Mouse (Mus musculus) hindbrain, postnatal 0 days (tissue): Measurements from ENCODE around the gene Tepp. TPM values are rescaled to one million over a fixed set of nuclear protein-coding genes. Genes with fewer than 3 reads are reported as not detected.

Experiments used
- ATAC-seq: fragments of 200-750 bp; cut with Nextera tagmentation; 2 replicates; pipeline ENCODE4 v1.8.0; 2017; ENCODE audit warnings: mild to moderate bottlenecking, moderate TSS enrichment, moderate library complexity
- DNase-seq: peaks from one replicate; pipeline ENCODE4 v3.0.0-alpha.2; 2015; ENCODE audit warnings: low spot score
- H3K27ac ChIP-seq: fragments of 300-500 bp; sonication (generic); 2 replicates; pipeline ENCODE4 v1.5.1; 2014; ENCODE audit warnings: mild to moderate bottlenecking
- H3K27me3 ChIP-seq: fragments of 300-500 bp; sonication (generic); 2 replicates; pipeline ENCODE4 v1.6.1; 2014; ENCODE audit warnings: low read length, mixed read lengths; ENCODE audit not compliant: insufficient read depth
- H3K36me3 ChIP-seq: fragments of 300-500 bp; sonication (generic); 2 replicates; pipeline ENCODE4 v1.6.1; 2014; ENCODE audit warnings: low read length, mixed read lengths; ENCODE audit not compliant: insufficient read depth
- H3K4me1 ChIP-seq: fragments of 300-500 bp; sonication (generic); 2 replicates; pipeline ENCODE4 v1.6.1; 2014; ENCODE audit warnings: antibody characterized with exemption, low read length, mixed read lengths; ENCODE audit not compliant: insufficient read depth
- H3K4me2 ChIP-seq: fragments of 300-500 bp; sonication (generic); 2 replicates; pipeline ENCODE4 v1.6.1; 2014; ENCODE audit warnings: low read depth, mild to moderate bottlenecking, low read length, moderate library complexity, mixed read lengths
- H3K4me3 ChIP-seq: fragments of 300-500 bp; sonication (generic); 2 replicates; pipeline ENCODE4 v1.5.1; 2014; ENCODE audit warnings: low read length
- H3K9ac ChIP-seq: fragments of 300-500 bp; sonication (generic); replicated peaks from 2 replicates; pipeline ENCODE4 v1.6.1; 2014; ENCODE audit warnings: mild to moderate bottlenecking, low read length, moderate library complexity, mixed read lengths
- H3K9me3 ChIP-seq: fragments of 300-500 bp; sonication (generic); 2 replicates; pipeline ENCODE4 v1.6.1; 2016; ENCODE audit warnings: low read length, mixed read lengths
- CTCF ChIP-seq: IDR thresholded peaks from 2 replicates; pipeline ENCODE4 v1.5.1; 2016; ENCODE audit warnings: antibody characterized with exemption, control low read depth, low read depth
- WGBS: fragments of 180-500 bp; shearing (Covaris S2); extraction: QIAGEN DNeasy Blood & Tissue Kit; methylation state at CpG from one replicate; pipeline ENCODE4 v1.1.7; 2014; 5-methylcytosine and 5-hydroxymethylcytosine counted together
- polyA plus RNA-seq: library from polyadenylated mRNA; unstranded; fragments of >200 nt; fragmentation: Nextera tagmentation; extraction: Ambion mirVana; gene quantifications from 2 replicates; pipeline ENCODE4 v1.2.1, GENCODE M21; 2015
- total RNA-seq: library from RNA; depleted of rRNA; stranded (reverse); fragments of >200 nt; gene quantifications from 2 replicates; pipeline ENCODE4 v1.2.3, GENCODE M21; 2014

Gene Tepp
- total and polyA plus RNA-seq, 2 experiments from 2014 or later = 3.1 TPM; not detected in 1

GRCm38 (mm10) chr8:95293172-95293571, 17.2 kb upstream of the Tepp start:
- Histone ChIP-seq H3K27me3 (no peaks in the 10 kb centered on the region), H3K4me1 (0 out of 2 replicates have a peak, but pooled peaks cover 4% of the 10 kb centered on the region), H3K4me3 (no peak overlapping the region), H3K27ac (peak overlapping the region; percentile 12; the same call in 1 of the 2 replicates), H3K9me3 (no peaks in the 10 kb centered on the region), H3K9ac (no peak overlapping the region), H3K36me3 (no peaks in the 10 kb centered on the region), H3K4me2 (no peak overlapping the region; the same call in 1 of the 2 replicates)
- ATAC-seq = no peak
- DNase-seq = peak; percentile 39
- WGBS = 67% methylated on average over 11 of the region's 11 CpGs
- TF ChIP-seq CTCF = no peak

GRCm38 (mm10) chr8:95293891-95294290, 16.5 kb upstream of the Tepp start:
- Histone ChIP-seq H3K27me3 (no peaks in the 10 kb centered on the region), H3K36me3 (no peaks in the 10 kb centered on the region), H3K4me2 (0 out of 2 replicates have a peak overlapping the region, but pooled peaks have one; percentile 10), H3K9me3 (no peaks in the 10 kb centered on the region), H3K4me1 (0 out of 2 replicates have a peak, but pooled peaks cover 4% of the 10 kb centered on the region), H3K9ac (no peak overlapping the region), H3K27ac (peak overlapping the region; percentile 12; the same call in 1 of the 2 replicates), H3K4me3 (no peak overlapping the region)
- DNase-seq = peak; percentile 53
- 48% methylated on average over 7 of the region's 7 CpGs for whole genome bisulfite sequencing
- ATAC-seq = peak; percentile 35; the same call in 1 of the 2 replicates
- no peak for TF ChIP-seq CTCF

GRCm38 (mm10) chr8:95302410-95302809, 8.0 kb upstream of the Tepp start:
- Histone ChIP-seq H3K9ac (no peak overlapping the region), H3K36me3 (no peaks in the 10 kb centered on the region), H3K27ac (no peak overlapping the region), H3K4me3 (no peak overlapping the region), H3K9me3 (no peaks in the 10 kb centered on the region), H3K4me1 (no peaks in the 10 kb centered on the region), H3K4me2 (no peak overlapping the region), H3K27me3 (no peaks in the 10 kb centered on the region)
- 24% methylated on average over 5 of the region's 5 CpGs for WGBS
- peak; percentile 77 for TF ChIP-seq CTCF
- no peak for ATAC-seq
- peak; percentile 69 for DNase-seq

- no peak for DNase-seq
- no peaks in the 10 kb centered on the region for H3K4me1 ChIP-seq
- H3K27ac ChIP-seq = no peak overlapping the region
- 83% methylated on average over 4 of the region's 4 CpGs for WGBS
- no peaks in the 10 kb centered on the region for H3K36me3 ChIP-seq
- H3K27me3 ChIP-seq = no peaks in the 10 kb centered on the region
- no peak overlapping the region for H3K9ac ChIP-seq
- no peak overlapping the region for H3K4me3 ChIP-seq
- ATAC-seq = no peak
- no peak for TF ChIP-seq CTCF
- no peak overlapping the region for H3K4me2 ChIP-seq
- H3K9me3 ChIP-seq = no peaks in the 10 kb centered on the region
Observed at GRCm38 (mm10) chr8:95305526-95305925, 4.8 kb upstream of the Tepp start.

GRCm38 (mm10) chr8:95306431-95306830, 3.9 kb upstream of the Tepp start, which contains the start of gene Cngb1:
Gene Cngb1, minus strand, starts transcription at chr8:95306585.
- WGBS = 44% methylated on average over 6 of the region's 6 CpGs

GRCm38 (mm10) chr8:95312836-95313235, 2.5 kb downstream of the Tepp start:
- Histone ChIP-seq H3K36me3 (no peaks in the 10 kb centered on the region), H3K4me3 (no peak overlapping the region), H3K9me3 (no peaks in the 10 kb centered on the region), H3K4me2 (no peak overlapping the region), H3K9ac (no peak overlapping the region), H3K4me1 (no peaks in the 10 kb centered on the region), H3K27ac (no peak overlapping the region), H3K27me3 (no peaks in the 10 kb centered on the region)
- no peak for DNase-seq
- peak; percentile 44 for TF ChIP-seq CTCF
- 71% methylated on average over 18 of the region's 18 CpGs for WGBS
- ATAC-seq = no peak

More at GRCm38 (mm10) chr8:95306431-95306830, 3.9 kb upstream of the Tepp start, which contains the start of gene Cngb1:
- Histone ChIP-seq H3K4me1 (no peaks in the 10 kb centered on the region), H3K9ac (no peak within 1 kb of the TSS), H3K9me3 (no peaks in the 10 kb centered on the region), H3K4me2 (no peak within 1 kb of the TSS), H3K4me3 (no peak within 1 kb of the TSS), H3K27ac (no peak within 1 kb of the TSS), H3K36me3 (no peaks in the 10 kb centered on the region), H3K27me3 (no peaks in the 10 kb centered on the region)
- no peak for ATAC-seq
- TF ChIP-seq CTCF = no peak
- DNase-seq = no peak

- Histone ChIP-seq H3K36me3 (no peaks in the 10 kb centered on the region), H3K4me3 (no peak overlapping the region), H3K4me1 (no peaks in the 10 kb centered on the region), H3K27ac (no peak overlapping the region), H3K9me3 (no peaks in the 10 kb centered on the region), H3K9ac (no peak overlapping the region), H3K27me3 (no peaks in the 10 kb centered on the region), H3K4me2 (no peak overlapping the region)
- no peak for TF ChIP-seq CTCF
- no peak for DNase-seq
- WGBS = 84% methylated on average over 6 of the region's 6 CpGs
- ATAC-seq = no peak
Observed at GRCm38 (mm10) chr8:95313857-95314256, 3.5 kb downstream of the Tepp start.
